Mouse (Mus musculus): ENCODE measurements around the gene Mymk. TPM values are rescaled to one million over a fixed set of nuclear protein-coding genes. Genes with fewer than 3 reads are reported as not detected.

Gene Mymk
- polyA plus RNA-seq, 1 experiment from 2014 or later: 3.4 TPM

Other genes starting within 250 kb of the Mymk start
- gene Abo, start 207.2 kb downstream of the Mymk start, polyA plus RNA-seq (2015; fragmentation: Nextera tagmentation; extraction: Ambion mirVana): not detected in 2 replicates
- gene Surf6, start 169.3 kb downstream of the Mymk start, polyA plus RNA-seq (2015; fragmentation: Nextera tagmentation; extraction: Ambion mirVana): 31.2 and 31.5 TPM in 2 replicates
- 56.0 and 59.0 TPM in 2 replicates for gene Med22, start 161.5 kb downstream of the Mymk start, polyA plus RNA-seq (2015; fragmentation: Nextera tagmentation; extraction: Ambion mirVana)
- gene Rpl7a, start 161.4 kb downstream of the Mymk start, polyA plus RNA-seq (2015; fragmentation: Nextera tagmentation; extraction: Ambion mirVana): 640 and 684 TPM in 2 replicates
- 45.4 and 46.4 TPM in 2 replicates for gene Surf2, start 155.8 kb downstream of the Mymk start, polyA plus RNA-seq (2015; fragmentation: Nextera tagmentation; extraction: Ambion mirVana)
- 55.2 and 58.1 TPM in 2 replicates for gene Surf1, start 155.6 kb downstream of the Mymk start, polyA plus RNA-seq (2015; fragmentation: Nextera tagmentation; extraction: Ambion mirVana)
- 224 and 227 TPM in 2 replicates for gene Surf4, start 138.3 kb downstream of the Mymk start, polyA plus RNA-seq (2015; fragmentation: Nextera tagmentation; extraction: Ambion mirVana)
- 0.08 TPM in 1 of 2 replicates, not detected in the other for gene Stkld1, start 138.1 kb downstream of the Mymk start, polyA plus RNA-seq (2015; fragmentation: Nextera tagmentation; extraction: Ambion mirVana)
- gene Rexo4, start 107.8 kb downstream of the Mymk start, polyA plus RNA-seq (2015; fragmentation: Nextera tagmentation; extraction: Ambion mirVana): 49.7 and 50.1 TPM in 2 replicates
- gene Adamts13, start 98.8 kb downstream of the Mymk start, polyA plus RNA-seq (2015; fragmentation: Nextera tagmentation; extraction: Ambion mirVana): 0.06 and 0.26 TPM in 2 replicates
- gene Cacfd1, start 62.3 kb downstream of the Mymk start, polyA plus RNA-seq (2015; fragmentation: Nextera tagmentation; extraction: Ambion mirVana): 61.0 and 66.1 TPM in 2 replicates
- gene Slc2a6, start 44.2 kb downstream of the Mymk start, polyA plus RNA-seq (2015; fragmentation: Nextera tagmentation; extraction: Ambion mirVana): 0.31 and 0.96 TPM in 2 replicates
- gene Adamtsl2, start 7.2 kb upstream of the Mymk start, polyA plus RNA-seq (2015; fragmentation: Nextera tagmentation; extraction: Ambion mirVana): 1.3 and 1.7 TPM in 2 replicates
- 0.18 and 0.30 TPM in 2 replicates for gene Fam163b, start 70.3 kb upstream of the Mymk start, polyA plus RNA-seq (2015; fragmentation: Nextera tagmentation; extraction: Ambion mirVana)
- gene Dbh, start 93.1 kb upstream of the Mymk start, polyA plus RNA-seq (2015; fragmentation: Nextera tagmentation; extraction: Ambion mirVana): 3.5 and 19.1 TPM in 2 replicates
- gene Sardh, start 176.2 kb upstream of the Mymk start, polyA plus RNA-seq (2015; fragmentation: Nextera tagmentation; extraction: Ambion mirVana): 38.7 and 46.1 TPM in 2 replicates